Mouse (Mus musculus): ENCODE results near the gene Eif4h.

GRCm38 (mm10) chr5:134671335-134672197 is 32.3 kb upstream of the Eif4h start:
- TF ChIP-seq CTCF (IDR thresholded peaks at IDR 0.05; ENCODE audit: low read depth) (no peak), EP300 (IDR thresholded peaks at IDR 0.05; ENCODE audit: low read depth) (no peak)
